Mouse (Mus musculus) MEL (cell line): Measurements from ENCODE around the gene Dtx4.

Experiments
- CTCF ChIP-seq, 3 experiments: IDR thresholded peaks in 2 of 3; conservative IDR thresholded peaks in 1 of 3; 2 replicates each; pipeline ENCODE4 v1.5.1; 2011 to 2012; ENCODE audit warnings: low read length in 3 of 3, low read depth in 2 of 3, mild to moderate bottlenecking in 2 of 3, improper control_type of control experiment in 1 of 3, inconsistent platforms in 1 of 3, mixed read lengths in 1 of 3, moderate library complexity in 1 of 3; ENCODE audit not compliant: control insufficient read depth in 1 of 3, insufficient read depth in 1 of 3, poor library complexity in 1 of 3, severe bottlenecking in 1 of 3
- GABPA ChIP-seq: IDR thresholded peaks from 2 replicates; pipeline ENCODE4 v1.6.1; 2012; ENCODE audit warnings: low read depth, mild to moderate bottlenecking, inconsistent platforms, low read length, improper control_type of control experiment, moderate library complexity
- GATA1 ChIP-seq: IDR thresholded peaks from 2 replicates; pipeline ENCODE4 v1.6.1; 2011; ENCODE audit warnings: low read depth, low read length, improper control_type of control experiment
- JUND ChIP-seq: IDR thresholded peaks from 2 replicates; pipeline ENCODE4 v1.6.1; 2011; ENCODE audit warnings: low read depth, mild to moderate bottlenecking, improper control_type of control experiment, low read length
- POLR2A ChIP-seq, 2 experiments: IDR thresholded peaks; 2 replicates each; pipeline ENCODE4 v1.6.1; 2011 to 2012; ENCODE audit warnings: low read length in 2 of 2, mild to moderate bottlenecking in 2 of 2, control low read depth in 1 of 2, improper control_type of control experiment in 1 of 2, low read depth in 1 of 2, moderate library complexity in 1 of 2; ENCODE audit not compliant: control insufficient read depth in 1 of 2, insufficient read depth in 1 of 2, poor library complexity in 1 of 2
- POLR2AphosphoS2 ChIP-seq: IDR thresholded peaks from 2 replicates; pipeline ENCODE4 v1.6.1; 2011; ENCODE audit warnings: low read length, improper control_type of control experiment
- SIN3A ChIP-seq: IDR thresholded peaks from 2 replicates; pipeline ENCODE4 v1.6.1; 2012; ENCODE audit warnings: low read length, improper control_type of control experiment, inconsistent platforms
- SMC3 ChIP-seq: IDR thresholded peaks from 2 replicates; pipeline ENCODE4 v1.6.1; 2011; ENCODE audit warnings: low read depth, low read length, improper control_type of control experiment
- TAL1 ChIP-seq: IDR thresholded peaks from 2 replicates; pipeline ENCODE4 v1.6.1; 2012; ENCODE audit warnings: mild to moderate bottlenecking, inconsistent platforms, low read length, moderate library complexity, mixed read lengths
- USF1 ChIP-seq: IDR thresholded peaks from 2 replicates; pipeline ENCODE4 v1.6.1; 2014; ENCODE audit warnings: low read depth, mild to moderate bottlenecking, inconsistent platforms, low read length, improper control_type of control experiment, moderate library complexity
- ZC3H11A ChIP-seq: IDR thresholded peaks from 2 replicates; pipeline ENCODE4 v1.6.1; 2012; ENCODE audit warnings: low read depth, mild to moderate bottlenecking, inconsistent platforms, low read length, improper control_type of control experiment
- ZKSCAN1 ChIP-seq: IDR thresholded peaks from 2 replicates; pipeline ENCODE4 v1.6.1; 2012; ENCODE audit warnings: low read depth, mild to moderate bottlenecking, inconsistent platforms, low read length, improper control_type of control experiment, moderate library complexity
- ZNF384 ChIP-seq: IDR thresholded peaks from 2 replicates; pipeline ENCODE4 v1.6.1; 2012; ENCODE audit warnings: low read depth, mild to moderate bottlenecking, inconsistent platforms, low read length, improper control_type of control experiment

DNA sequence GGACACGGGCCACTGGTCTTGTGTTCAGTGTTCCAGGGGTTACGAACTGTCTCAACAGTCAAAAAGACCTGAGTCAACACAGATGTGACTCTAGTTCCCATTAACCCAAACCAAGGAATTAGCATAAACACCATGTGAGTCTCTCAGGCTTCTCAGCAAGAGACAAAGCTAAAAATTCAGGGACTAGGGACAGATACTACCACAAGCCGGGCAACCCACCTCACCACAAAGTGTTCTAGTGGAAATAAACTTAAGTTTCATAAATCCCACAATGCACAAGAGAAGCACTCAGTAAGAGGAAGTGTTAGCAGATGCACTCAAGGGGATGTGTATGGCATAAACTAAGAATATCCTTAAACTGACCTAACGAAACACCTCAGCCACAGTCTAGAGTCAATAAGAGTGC lies 66.2 kb downstream of the Dtx4 start:
- no peak for TF ChIP-seq USF1
- no peak for TF ChIP-seq SIN3A
- TF ChIP-seq CTCF (IDR thresholded peaks at IDR 0.05 in 2 of 3, conservative IDR thresholded peaks at IDR 0.05 in 1 of 3; ENCODE audit: control insufficient read depth in 1 of 3, insufficient read depth in 1 of 3, low read depth in 2 of 3, low read length in 3 of 3, poor library complexity in 1 of 3, severe bottlenecking in 1 of 3) = no peak
- no peak for TF ChIP-seq TAL1
- no peak for TF ChIP-seq ZKSCAN1
- no peak for TF ChIP-seq ZC3H11A
- TF ChIP-seq ZNF384 = no peak
- TF ChIP-seq GABPA = no peak
- TF ChIP-seq JUND = no peak
- no peak for TF ChIP-seq SMC3
- TF ChIP-seq GATA1 = no peak
- no peak for TF ChIP-seq POLR2A (IDR thresholded peaks at IDR 0.05; ENCODE audit: control insufficient read depth in 1 of 2, insufficient read depth in 1 of 2, low read depth in 1 of 2, low read length in 2 of 2, poor library complexity in 1 of 2)
- TF ChIP-seq POLR2AphosphoS2 = no peak
